Mouse (Mus musculus) 3134 (cell line): Measurements from ENCODE around the gene Man2a2.
"Not testable (repeated sequence)": the region's sequence is repeated elsewhere in the genome, so short reads cannot be mapped to it uniquely, and the experiment has no call there.

Experiments
- DNase-seq: peaks from one replicate; pipeline ENCODE4 v3.0.0-alpha.2; 2011; ENCODE audit warnings: low spot score; ENCODE audit not compliant: insufficient read length; ENCODE audit errors: extremely low read depth

Man2a2 gene

GRCm38 (mm10) chr7:80341793-80342192 is 29.4 kb downstream of the Man2a2 start:
- DNase-seq: no peak

GRCm38 (mm10) chr7:80340793-80341192 is 30.4 kb downstream of the Man2a2 start, which contains the start of gene Unc45a:
Gene Unc45a, minus strand, starts transcription at chr7:80341005.
- DNase-seq: peak; percentile 59

GRCm38 (mm10) chr7:80339793-80340628 is 31.2 kb downstream of the Man2a2 start:
- peak; percentile 92 for DNase-seq

- DNase-seq: peak; percentile 43
Measured at GRCm38 (mm10) chr7:80339371-80339770, 31.8 kb downstream of the Man2a2 start.

GRCm38 (mm10) chr7:80336932-80337331 is 34.2 kb downstream of the Man2a2 start:
- DNase-seq: no peak

- DNase-seq: no peak
Measured at GRCm38 (mm10) chr7:80334848-80335247, 36.3 kb downstream of the Man2a2 start.

- DNase-seq: no peak
Measured at GRCm38 (mm10) chr7:80331433-80331832, 39.7 kb downstream of the Man2a2 start.

GRCm38 (mm10) chr7:80330278-80330677 is 40.9 kb downstream of the Man2a2 start:
- DNase-seq: no peak

- DNase-seq: no peak
Measured at GRCm38 (mm10) chr7:80326076-80326475, 45.1 kb downstream of the Man2a2 start.

- no peak for DNase-seq
Measured at GRCm38 (mm10) chr7:80325292-80325868, 45.8 kb downstream of the Man2a2 start.

- DNase-seq: not testable (repeated sequence)
Measured at GRCm38 (mm10) chr7:80324816-80325119, 46.4 kb downstream of the Man2a2 start.

GRCm38 (mm10) chr7:80324043-80324815 is 46.9 kb downstream of the Man2a2 start, which contains the start of gene Rccd1:
Gene Rccd1, minus strand, starts transcription at chr7:80324454.
- peak; percentile 97 for DNase-seq

- DNase-seq: no peak
Measured at GRCm38 (mm10) chr7:80323336-80323735, 47.8 kb downstream of the Man2a2 start.

GRCm38 (mm10) chr7:80319846-80320496 is 51.2 kb downstream of the Man2a2 start:
- DNase-seq: no peak

GRCm38 (mm10) chr7:80318670-80319069 is 52.5 kb downstream of the Man2a2 start:
- no peak for DNase-seq

- no peak for DNase-seq
Measured at GRCm38 (mm10) chr7:80317439-80318115, 53.6 kb downstream of the Man2a2 start.

- DNase-seq: no peak
Measured at GRCm38 (mm10) chr7:80315733-80316132, 55.4 kb downstream of the Man2a2 start.

GRCm38 (mm10) chr7:80310771-80311170 is 60.4 kb downstream of the Man2a2 start:
- no peak for DNase-seq

GRCm38 (mm10) chr7:80307766-80308165 is 63.4 kb downstream of the Man2a2 start:
- DNase-seq: no peak

- DNase-seq: no peak
Measured at GRCm38 (mm10) chr7:80301522-80301921, 69.7 kb downstream of the Man2a2 start.
